In genomic region chr15:101193971-101194370, GRCm38 (mm10) we compare ENCODE assay signal across 21 mouse cellular contexts. TPM values are rescaled to one million over a fixed set of nuclear protein-coding genes. Genes with fewer than 3 reads are reported as not detected.
DNase-seq lines count a peak whose midpoint lies in the region; ATAC-seq and TF ChIP-seq lines count a peak whose summit lies in the region.
"Had no signal": no experiment of that assay in that cellular context is flagged by ENCODE, and none has a peak within 500 bp of the region (broad histone marks: within the 10 kb centered on the region; RNA-seq: fewer than 3 reads in every experiment).

No protein-coding gene starts in this region.

- no peaks in the 10 kb centered on the region for H3K9me3 ChIP-seq in heart, embryonic 10.5 days
- no peaks in the 10 kb centered on the region for H3K9me3 ChIP-seq in kidney, embryonic 16.5 days (ENCODE audit: low read length)
- no peaks in the 10 kb centered on the region for H3K9me3 ChIP-seq in midbrain, embryonic 13.5 days
- no peaks in the 10 kb centered on the region for H3K9me3 ChIP-seq in midbrain, embryonic 15.5 days
- H3K9me3 ChIP-seq: embryonic facial prominence, embryonic 13.5 days; forebrain, embryonic 12.5 days; heart, embryonic 15.5 days; hindbrain, embryonic 10.5 days had no signal

- 0 out of 2 replicates have a peak overlapping the region, but pooled peaks have one; percentile 29 for H3K27ac ChIP-seq in heart, embryonic 10.5 days
- H3K27ac ChIP-seq in heart, adult 2 months, result no peak overlapping the region
- H3K27ac ChIP-seq in kidney, embryonic 16.5 days (ENCODE audit: low read length), result peak overlapping the region; percentile 85
- H3K27ac ChIP-seq in midbrain, embryonic 13.5 days, result no peak overlapping the region
- H3K27ac ChIP-seq in midbrain, embryonic 15.5 days, result no peak overlapping the region
- H3K27ac ChIP-seq: embryonic facial prominence, embryonic 13.5 days; forebrain, embryonic 12.5 days; heart, embryonic 15.5 days; hindbrain, embryonic 10.5 days; hindbrain, embryonic 14.5 days had no signal

- H3K4me1 ChIP-seq in heart, embryonic 10.5 days, result peaks cover 75% of the 10 kb centered on the region
- peaks cover 20% of the 10 kb centered on the region for H3K4me1 ChIP-seq in heart, adult 2 months (ENCODE audit: control insufficient read depth, insufficient read depth, low read length)
- H3K4me1 ChIP-seq in kidney, embryonic 16.5 days (ENCODE audit: insufficient read depth, low read length), result peaks cover 80% of the 10 kb centered on the region
- H3K4me1 ChIP-seq in midbrain, embryonic 13.5 days (replicated peaks), result peaks cover 42% of the 10 kb centered on the region
- peaks cover 27% of the 10 kb centered on the region for H3K4me1 ChIP-seq in midbrain, embryonic 15.5 days

- no peak for TF ChIP-seq EP300 in heart, adult 2 months (IDR thresholded peaks at IDR 0.05; ENCODE audit: insufficient read depth, low read depth, low read length)

- ATAC-seq in kidney, embryonic 16.5 days (ENCODE audit: low FRiP score, low TSS enrichment), result no peak
- no peak for ATAC-seq in midbrain, embryonic 13.5 days
- no peak for ATAC-seq in midbrain, embryonic 15.5 days (replicated peaks)
- ATAC-seq: activated CD4-positive, CD25-positive, alpha-beta regulatory T cell, adult 4 months; forebrain, embryonic 16.5 days; Patski had no signal

- intact Hi-C loops in heart, adult 2 months (cut with DNase I), result no loop called here

- H3K4me3 ChIP-seq in heart, embryonic 10.5 days, result no peak overlapping the region
- H3K4me3 ChIP-seq in heart, adult 2 months, result no peak overlapping the region
- H3K4me3 ChIP-seq in kidney, embryonic 16.5 days (ENCODE audit: low read length), result no peak overlapping the region
- H3K4me3 ChIP-seq in midbrain, embryonic 13.5 days (replicated peaks), result no peak overlapping the region
- no peak overlapping the region for H3K4me3 ChIP-seq in midbrain, embryonic 15.5 days
- H3K4me3 ChIP-seq: embryonic facial prominence, embryonic 13.5 days; forebrain, embryonic 12.5 days; heart, embryonic 15.5 days; hindbrain, embryonic 10.5 days had no signal

- no peaks in the 10 kb centered on the region for H3K27me3 ChIP-seq in heart, embryonic 10.5 days (ENCODE audit: insufficient read depth, poor library complexity, severe bottlenecking)
- no peaks in the 10 kb centered on the region for H3K27me3 ChIP-seq in heart, adult 2 months (ENCODE audit: control insufficient read depth, insufficient read depth, low read length)
- no peaks in the 10 kb centered on the region for H3K27me3 ChIP-seq in kidney, embryonic 16.5 days (ENCODE audit: insufficient read depth, low read length)
- no peaks in the 10 kb centered on the region for H3K27me3 ChIP-seq in midbrain, embryonic 13.5 days
- no peaks in the 10 kb centered on the region for H3K27me3 ChIP-seq in midbrain, embryonic 15.5 days (replicated peaks)
- H3K27me3 ChIP-seq: CH12.LX; embryonic facial prominence, embryonic 13.5 days; heart, embryonic 15.5 days; Patski had no signal

- H3K4me2 ChIP-seq in kidney, embryonic 16.5 days (replicated peaks; ENCODE audit: low read depth, low read length), result no peak overlapping the region
- H3K4me2 ChIP-seq in midbrain, embryonic 13.5 days (replicated peaks), result no peak overlapping the region
- no peak overlapping the region for H3K4me2 ChIP-seq in midbrain, embryonic 15.5 days
- H3K4me2 ChIP-seq: embryonic facial prominence, embryonic 13.5 days; forebrain, embryonic 12.5 days; heart, embryonic 11.5 days; heart, embryonic 15.5 days; hindbrain, embryonic 14.5 days had no signal

- no peak for TF ChIP-seq POLR2A in heart, adult 2 months (IDR thresholded peaks at IDR 0.05; ENCODE audit: insufficient read depth, low read depth, low read length)

- TF ChIP-seq CTCF in heart, adult 2 months (IDR thresholded peaks at IDR 0.05), result no peak

- no peak for DNase-seq in heart, embryonic 10.5 days (ENCODE audit: low spot score)
- no peak for DNase-seq in heart, adult 2 months
- no peak for DNase-seq in kidney, adult 18-20 months
- DNase-seq: adrenal gland, postnatal 14 days; cerebellum, adult 11-12 months; cerebellum, adult 9-11 months; cerebellum, postnatal 36 days; gastrocnemius, postnatal 14 days had no signal

- no peak overlapping the region for H3K9ac ChIP-seq in heart, adult 2 months (ENCODE audit: low read depth, low read length)
- H3K9ac ChIP-seq in kidney, embryonic 16.5 days (replicated peaks; ENCODE audit: low read length), result no peak overlapping the region
- H3K9ac ChIP-seq in midbrain, embryonic 13.5 days (replicated peaks), result 0 out of 2 replicates have a peak overlapping the region, but pooled peaks have one; percentile 23
- H3K9ac ChIP-seq in midbrain, embryonic 15.5 days, result no peak overlapping the region
- H3K9ac ChIP-seq: embryonic facial prominence, embryonic 13.5 days; forebrain, embryonic 12.5 days; heart, embryonic 15.5 days; hindbrain, embryonic 14.5 days had no signal

- 90% methylated on average over 6 of the region's 6 CpGs for WGBS in heart, embryonic 10.5 days
- WGBS in heart, adult 2 months, result 92% methylated on average over 6 of the region's 6 CpGs
- WGBS in kidney, embryonic 16.5 days, result 85% methylated on average over 6 of the region's 6 CpGs
- WGBS in midbrain, embryonic 13.5 days, result 96% methylated on average over 6 of the region's 6 CpGs
- WGBS in midbrain, embryonic 15.5 days, result 95% methylated on average over 6 of the region's 6 CpGs

- H3K36me3 ChIP-seq in heart, embryonic 10.5 days, result peaks cover 47% of the 10 kb centered on the region
- no peaks in the 10 kb centered on the region for H3K36me3 ChIP-seq in heart, adult 2 months (ENCODE audit: control insufficient read depth, insufficient read depth, low read length)
- H3K36me3 ChIP-seq in kidney, embryonic 16.5 days (ENCODE audit: insufficient read depth, low read length), result peaks cover 28% of the 10 kb centered on the region
- H3K36me3 ChIP-seq in midbrain, embryonic 13.5 days, result peaks cover 45% of the 10 kb centered on the region
- peaks cover 29% of the 10 kb centered on the region for H3K36me3 ChIP-seq in midbrain, embryonic 15.5 days (replicated peaks)

- H3K79me2 ChIP-seq in heart, adult 2 months (replicated peaks; ENCODE audit: control insufficient read depth, insufficient read depth, low read length), result no peaks in the 10 kb centered on the region; the same call in 1 of the 2 replicates

RNA-seq across cellular contexts. Expression of gene Acvr1b, which starts 20.1 kb away (rescaled TPM):
- 5.4 and 5.6 TPM in 2 replicates for polyA plus RNA-seq in heart, embryonic 10.5 days (2016; fragmentation: Nextera tagmentation; extraction: Ambion mirVana)
- 10 to 100 TPM in 1 of 2 experiments, 1 to 10 TPM in 1; 9.9 to 12.3 TPM for total RNA-seq in heart, adult 2 months (2021)
- 15.3 and 19.3 TPM in 2 replicates for polyA plus RNA-seq in heart, adult 2 months (2012; rRNA removed)
- 7.4 and 8.8 TPM in 2 replicates for polyA plus RNA-seq in kidney, embryonic 16.5 days (2015; fragmentation: Nextera tagmentation; extraction: Ambion mirVana)
- polyA plus RNA-seq in midbrain, embryonic 13.5 days (2015; fragmentation: Nextera tagmentation; extraction: Ambion mirVana), result 18.2 and 19.2 TPM in 2 replicates
- 23.3 and 24.9 TPM in 2 replicates for polyA plus RNA-seq in midbrain, embryonic 15.5 days (2015; fragmentation: Nextera tagmentation; extraction: Ambion mirVana)

RNA-seq across cellular contexts. Expression of gene Grasp, which starts 30.0 kb away (rescaled TPM):
- 3.4 and 5.0 TPM in 2 replicates for polyA plus RNA-seq in heart, embryonic 10.5 days (2016; fragmentation: Nextera tagmentation; extraction: Ambion mirVana)
- total RNA-seq in heart, adult 2 months (2021), result 10 to 100 TPM; 10.9 to 11.5 TPM
- polyA plus RNA-seq in heart, adult 2 months (2012; rRNA removed), result 7.4 and 7.6 TPM in 2 replicates
- 3.2 and 3.4 TPM in 2 replicates for polyA plus RNA-seq in kidney, embryonic 16.5 days (2015; fragmentation: Nextera tagmentation; extraction: Ambion mirVana)
- 1.7 and 2.4 TPM in 2 replicates for polyA plus RNA-seq in midbrain, embryonic 13.5 days (2015; fragmentation: Nextera tagmentation; extraction: Ambion mirVana)
- 1.3 and 1.9 TPM in 2 replicates for polyA plus RNA-seq in midbrain, embryonic 15.5 days (2015; fragmentation: Nextera tagmentation; extraction: Ambion mirVana)
- polyA plus RNA-seq: activated CD4-positive, CD25-positive, alpha-beta regulatory T cell, adult 4 months had no signal

Comparison
In these comparisons a context has a peak if more than half of its experiments do, and no peak if none do; other contexts are left out.
1. H3K27ac ChIP-seq: peak in heart, embryonic 10.5 days (single experiment) and kidney, embryonic 16.5 days (single experiment); none in heart, adult 2 months (single experiment), midbrain, embryonic 13.5 days (single experiment) and midbrain, embryonic 15.5 days (single experiment).